Mouse (Mus musculus) heart, embryonic 11.5 days (tissue): ENCODE measurements around the gene Zfp354a. TPM values are rescaled to one million over a fixed set of nuclear protein-coding genes. Genes with fewer than 3 reads are reported as not detected.
"Not testable (repeated sequence)": the region's sequence is repeated elsewhere in the genome, so short reads cannot be mapped to it uniquely, and the experiment has no call there.

Source experiments
- ATAC-seq: fragments of 200-750 bp; cut with Nextera tagmentation; replicated peaks from 2 replicates; pipeline ENCODE4 v1.8.0; 2017; ENCODE audit warnings: moderate library complexity; ENCODE audit not compliant: insufficient number of reproducible peaks, low FRiP score, low TSS enrichment
- H3K27ac ChIP-seq: fragments of 300-500 bp; sonication (generic); 2 replicates; pipeline ENCODE4 v1.5.1; 2014; ENCODE audit warnings: mild to moderate bottlenecking, low read depth, low read length
- H3K27me3 ChIP-seq: fragments of 300-500 bp; sonication (generic); 2 replicates; pipeline ENCODE4 v1.6.1; 2014; ENCODE audit warnings: mild to moderate bottlenecking, low read length, mixed read lengths; ENCODE audit not compliant: control insufficient read depth, insufficient read depth
- H3K36me3 ChIP-seq: fragments of 300-500 bp; sonication (generic); 2 replicates; pipeline ENCODE4 v1.6.1; 2014; ENCODE audit warnings: mild to moderate bottlenecking, low read length, moderate library complexity, mixed read lengths; ENCODE audit not compliant: control insufficient read depth, insufficient read depth
- H3K4me1 ChIP-seq: fragments of 300-500 bp; sonication (generic); 2 replicates; pipeline ENCODE4 v1.6.1; 2014; ENCODE audit warnings: low read length; ENCODE audit not compliant: control insufficient read depth, insufficient read depth
- H3K4me2 ChIP-seq: fragments of 300-500 bp; sonication (generic); 2 replicates; pipeline ENCODE4 v1.6.1; 2014; ENCODE audit warnings: mild to moderate bottlenecking, moderate library complexity
- H3K4me3 ChIP-seq: fragments of 300-500 bp; sonication (generic); 2 replicates; pipeline ENCODE4 v1.5.1; 2014; ENCODE audit warnings: low read depth, low read length
- H3K9ac ChIP-seq: fragments of 300-500 bp; sonication (generic); 2 replicates; pipeline ENCODE4 v1.6.1; 2014; ENCODE audit warnings: mild to moderate bottlenecking, low read depth, low read length, moderate library complexity
- H3K9me3 ChIP-seq: fragments of 300-500 bp; sonication (generic); replicated peaks from 2 replicates; pipeline ENCODE4 v1.6.1; 2016; ENCODE audit warnings: low read length; ENCODE audit not compliant: control insufficient read depth
- WGBS: fragments of 180-500 bp; shearing (Covaris S2); extraction: QIAGEN DNeasy Blood & Tissue Kit; methylation state at CpG from one replicate; pipeline ENCODE4 v1.1.7; 2014; ENCODE audit not compliant: insufficient replicate concordance; 5-methylcytosine and 5-hydroxymethylcytosine counted together
- polyA plus RNA-seq: library from polyadenylated mRNA; unstranded; fragments of >200 nt; fragmentation: Nextera tagmentation; extraction: Ambion mirVana; gene quantifications from 2 replicates; pipeline ENCODE4 v1.2.1, GENCODE M21; 2014

The Zfp354a gene
- polyA plus RNA-seq, 1 experiment from 2014 or later: 6.6 TPM

DNA sequence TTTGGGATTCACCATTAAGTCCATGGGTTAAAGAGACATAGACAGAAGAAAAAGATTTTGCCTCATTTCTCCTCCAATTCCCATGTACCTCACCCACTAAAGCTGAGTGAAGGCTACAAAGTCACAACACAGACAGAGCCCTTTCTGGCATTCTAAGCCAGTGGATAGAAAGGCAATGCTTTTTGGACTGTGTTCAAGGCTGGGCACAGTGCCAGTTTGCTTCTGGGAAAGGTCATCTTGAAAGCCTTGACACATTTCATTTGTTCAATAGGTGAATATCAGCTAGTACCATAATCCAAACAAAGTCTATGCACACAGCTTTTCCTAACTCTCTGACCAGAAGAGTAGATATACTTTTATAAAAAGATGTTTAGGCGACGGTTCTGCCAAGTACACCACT, 23.1 kb upstream of the Zfp354a start:
- Histone ChIP-seq H3K4me2 (no peak overlapping the region), H3K9ac (no peak overlapping the region), H3K4me3 (no peak overlapping the region), H3K27me3 (no peaks in the 10 kb centered on the region; the same call in 1 of the 2 replicates), H3K4me1 (no peaks in the 10 kb centered on the region), H3K27ac (no peak overlapping the region), H3K36me3 (no peaks in the 10 kb centered on the region), H3K9me3 (no peaks in the 10 kb centered on the region)
- ATAC-seq: no peak
- WGBS: 75% methylated on average over 2 of the region's 2 CpGs

DNA sequence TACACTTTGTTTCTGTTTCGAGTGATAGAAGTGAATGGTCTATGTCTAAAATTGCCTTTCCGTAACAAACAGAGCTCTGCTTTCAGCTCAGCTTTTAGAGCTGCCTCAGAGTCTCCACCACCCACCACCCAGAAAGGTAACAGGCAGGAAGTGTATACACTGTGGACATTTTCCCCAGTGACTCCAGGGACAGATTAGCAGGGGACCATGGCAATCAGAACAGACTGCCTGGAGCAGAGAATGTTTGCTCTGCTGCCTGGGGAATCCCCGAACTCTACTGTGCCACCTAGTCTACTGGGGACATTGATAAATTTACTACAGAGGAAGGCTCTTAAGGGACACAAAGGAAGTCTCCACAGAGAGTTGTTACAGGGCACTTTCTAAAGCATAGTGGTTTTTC, 14.3 kb upstream of the Zfp354a start:
- not testable (repeated sequence) for H3K9ac ChIP-seq, ATAC-seq, H3K27me3 ChIP-seq, H3K4me1 ChIP-seq, H3K9me3 ChIP-seq, H3K4me2 ChIP-seq, H3K36me3 ChIP-seq, H3K27ac ChIP-seq, H3K4me3 ChIP-seq
- 60% methylated on average over 3 of the region's 3 CpGs for WGBS

DNA sequence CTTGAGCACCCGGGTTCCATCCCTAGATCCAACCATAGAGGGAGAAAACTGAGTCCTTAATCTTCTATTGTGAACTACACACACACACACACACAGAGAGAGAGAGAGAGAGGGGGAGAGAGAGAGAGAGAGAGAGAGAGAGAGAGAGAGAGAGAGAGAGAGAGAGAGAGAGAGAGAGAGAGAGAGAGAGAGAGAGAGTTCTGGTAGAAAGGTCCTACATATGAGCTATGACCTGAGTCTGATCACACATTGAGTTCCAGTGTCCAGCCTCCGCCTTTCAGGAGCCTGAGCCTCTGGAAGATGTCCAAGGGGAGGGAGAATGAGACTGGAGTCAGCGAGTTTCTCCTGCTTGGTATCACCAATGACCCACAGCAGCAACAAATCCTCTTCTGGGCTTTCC, 11.2 kb upstream of the Zfp354a start, which contains the start of gene Olfr1375:
Olfr1375 (plus strand) TSS at position 301 of the 400 bp plus-strand sequence.
- ATAC-seq: not testable (repeated sequence)

DNA sequence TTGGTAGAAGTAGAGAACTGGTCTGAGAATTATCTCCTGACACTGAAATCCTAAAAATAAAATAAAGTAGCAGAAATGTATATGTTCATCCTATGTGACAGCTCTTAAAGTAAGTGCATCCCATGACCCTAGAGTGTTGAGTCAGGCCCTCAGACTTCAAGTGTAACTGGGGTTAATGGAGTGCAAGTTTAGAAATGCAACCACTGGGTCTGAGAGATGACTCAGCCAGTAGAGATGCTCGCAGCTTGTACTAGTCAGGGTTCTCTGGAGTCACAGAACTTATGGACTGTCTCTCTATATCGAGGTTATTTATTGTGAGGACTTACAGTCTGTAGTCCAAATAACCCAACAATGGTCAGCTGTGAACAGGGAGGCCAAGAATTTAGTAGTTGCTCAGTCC, 7.4 kb upstream of the Zfp354a start:
- no peak for ATAC-seq

More for the DNA sequence above, 11.2 kb upstream of the Zfp354a start, which contains the start of gene Olfr1375:
- not testable (repeated sequence) for H3K27me3 ChIP-seq, H3K4me2 ChIP-seq, H3K9ac ChIP-seq, H3K4me1 ChIP-seq, H3K36me3 ChIP-seq, H3K9me3 ChIP-seq, H3K4me3 ChIP-seq, H3K27ac ChIP-seq
- 64% methylated on average over 3 of the region's 3 CpGs for WGBS

DNA sequence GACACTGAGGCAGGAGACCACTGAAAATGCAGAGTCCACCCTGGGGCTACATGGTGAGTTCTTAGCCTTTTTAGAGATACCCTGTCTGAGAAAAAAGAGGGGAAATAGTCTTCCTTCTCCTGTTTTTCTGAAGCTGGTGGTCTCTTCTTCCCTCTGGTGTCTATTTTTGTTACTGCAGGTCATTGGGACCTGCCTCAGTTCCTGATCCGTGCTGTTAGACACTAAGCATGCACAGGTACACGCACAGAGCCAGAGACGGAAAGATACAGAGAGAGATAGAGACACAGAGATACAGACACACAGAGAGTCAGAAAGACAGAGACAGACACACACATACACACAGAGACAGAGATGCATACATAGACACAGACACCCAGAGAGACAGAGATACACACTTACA, 5.8 kb upstream of the Zfp354a start:
- Histone ChIP-seq H3K27me3 (no peaks in the 10 kb centered on the region), H3K36me3 (no peaks in the 10 kb centered on the region), H3K9me3 (no peaks in the 10 kb centered on the region), H3K9ac (no peak overlapping the region), H3K4me2 (no peak overlapping the region), H3K4me1 (no peaks in the 10 kb centered on the region), H3K27ac (no peak overlapping the region), H3K4me3 (no peak overlapping the region)
- ATAC-seq: no peak
- WGBS: 51% methylated on average over 3 of the region's 3 CpGs

More for the DNA sequence above, 7.4 kb upstream of the Zfp354a start:
- Histone ChIP-seq H3K27me3 (no peaks in the 10 kb centered on the region), H3K27ac (no peak overlapping the region), H3K36me3 (no peaks in the 10 kb centered on the region), H3K4me2 (no peak overlapping the region), H3K4me3 (no peak overlapping the region), H3K9me3 (no peaks in the 10 kb centered on the region), H3K9ac (no peak overlapping the region), H3K4me1 (no peaks in the 10 kb centered on the region)
- 50% methylated on average over 2 of the region's 2 CpGs for WGBS

DNA sequence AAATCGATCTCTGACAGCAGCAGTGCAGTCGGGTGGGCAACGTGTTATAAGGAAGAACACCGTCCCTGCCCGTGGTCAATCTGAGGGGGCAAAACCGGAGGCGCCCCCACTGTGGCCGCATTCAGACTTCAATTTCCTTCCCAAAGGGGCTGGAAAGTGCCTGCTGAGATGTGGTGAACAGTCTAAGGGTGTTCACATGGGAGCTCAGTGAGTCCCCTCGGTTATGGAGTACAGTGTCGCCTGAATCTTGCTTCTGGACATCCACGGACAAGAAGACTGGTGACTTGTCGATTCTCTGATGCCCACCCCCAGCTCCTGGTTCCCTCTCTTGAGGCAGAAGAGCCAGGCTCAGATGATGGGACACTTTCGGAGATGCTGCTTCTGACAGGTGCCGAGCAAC, 583 bp downstream of the Zfp354a start:
- peak overlapping the region; percentile 86 for H3K4me3 ChIP-seq
- H3K4me1 ChIP-seq: peaks cover 4% of the 10 kb centered on the region
- H3K27me3 ChIP-seq: no peaks in the 10 kb centered on the region
- WGBS: 18% methylated on average over 14 of the region's 14 CpGs
- no peak overlapping the region for H3K27ac ChIP-seq
- peak; percentile 29; the same call in 1 of the 2 replicates for ATAC-seq
- no peaks in the 10 kb centered on the region for H3K9me3 ChIP-seq
- peaks cover 3% of the 10 kb centered on the region; the same call in 1 of the 2 replicates for H3K36me3 ChIP-seq
- peak overlapping the region; percentile 85 for H3K9ac ChIP-seq
- H3K4me2 ChIP-seq: peak overlapping the region; percentile 72

DNA sequence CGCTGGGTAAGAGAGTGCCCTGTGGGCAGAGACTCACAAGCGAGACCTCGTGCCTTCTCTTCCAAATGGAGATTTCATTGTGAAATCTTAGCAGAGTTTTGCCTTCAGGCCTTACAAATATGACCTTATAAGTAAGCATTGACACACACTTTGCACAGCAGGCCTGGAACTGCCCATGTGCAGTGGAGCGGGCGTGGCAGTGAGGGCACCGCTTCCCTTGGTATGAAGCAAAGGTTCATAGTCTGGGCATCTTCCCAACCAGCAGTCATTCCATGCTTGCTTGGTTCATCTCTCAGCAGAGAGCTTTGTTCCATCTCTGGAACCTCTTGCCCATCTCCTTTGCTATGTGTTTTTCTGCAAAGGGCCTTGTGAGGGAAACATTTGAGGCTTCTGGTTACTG, 1.9 kb downstream of the Zfp354a start:
- ATAC-seq: no peak

DNA sequence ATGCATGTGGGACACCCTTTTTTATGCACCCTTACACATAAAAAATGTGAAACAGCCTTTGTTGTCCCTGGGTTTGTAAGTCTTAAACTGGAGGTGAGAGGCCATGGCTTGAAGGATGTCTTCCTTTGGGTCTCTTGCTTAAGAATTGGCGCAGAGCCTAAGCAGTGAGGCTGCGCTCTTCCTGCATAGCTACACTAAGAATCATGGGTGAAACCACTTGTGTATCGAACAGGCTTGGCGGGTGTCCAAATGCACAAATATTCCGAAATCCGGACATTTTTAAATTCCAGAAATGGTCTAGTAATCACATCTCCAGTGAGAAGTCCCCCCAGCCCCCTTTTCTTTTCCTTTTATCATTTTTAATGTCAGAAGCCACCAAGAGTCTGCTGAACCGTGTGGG, 4.2 kb downstream of the Zfp354a start:
- H3K4me2 ChIP-seq: no peak overlapping the region
- no peak overlapping the region for H3K9ac ChIP-seq
- no peak overlapping the region for H3K4me3 ChIP-seq
- H3K4me1 ChIP-seq: peaks cover 4% of the 10 kb centered on the region
- no peak overlapping the region for H3K27ac ChIP-seq
- WGBS: 89% methylated on average over 7 of the region's 7 CpGs
- H3K27me3 ChIP-seq: no peaks in the 10 kb centered on the region
- peaks cover 3% of the 10 kb centered on the region; the same call in 1 of the 2 replicates for H3K36me3 ChIP-seq
- no peaks in the 10 kb centered on the region for H3K9me3 ChIP-seq
- no peak for ATAC-seq

More for the DNA sequence above, 1.9 kb downstream of the Zfp354a start:
- Histone ChIP-seq H3K4me3 (no peak overlapping the region), H3K4me1 (peaks cover 4% of the 10 kb centered on the region), H3K36me3 (peaks cover 3% of the 10 kb centered on the region; the same call in 1 of the 2 replicates), H3K27ac (no peak overlapping the region), H3K9me3 (no peaks in the 10 kb centered on the region), H3K27me3 (no peaks in the 10 kb centered on the region), H3K9ac (no peak overlapping the region), H3K4me2 (no peak overlapping the region)
- WGBS: 98% methylated on average over 6 of the region's 6 CpGs

DNA sequence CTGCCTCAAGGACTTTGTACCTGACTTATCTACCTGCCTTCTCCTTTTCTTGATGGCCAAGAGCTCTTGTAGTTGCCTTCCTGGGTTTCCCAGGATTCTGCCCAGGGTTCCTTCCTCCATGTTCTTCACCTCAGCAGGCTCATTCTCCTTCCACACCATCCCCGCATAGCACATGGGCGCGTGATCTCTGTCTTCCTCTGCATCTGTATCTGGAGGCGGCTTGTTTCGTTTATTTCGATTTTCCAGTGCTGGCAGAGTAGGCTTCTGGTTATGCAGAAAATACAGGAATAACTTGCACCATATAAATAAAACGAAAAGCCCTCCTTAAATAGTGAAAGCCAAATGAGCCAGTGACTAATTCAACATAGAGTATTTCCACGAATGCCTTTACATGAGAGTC, 4.8 kb downstream of the Zfp354a start:
- no peak overlapping the region for H3K9ac ChIP-seq
- peaks cover 3% of the 10 kb centered on the region; the same call in 1 of the 2 replicates for H3K36me3 ChIP-seq
- H3K27me3 ChIP-seq: no peaks in the 10 kb centered on the region
- H3K9me3 ChIP-seq: no peaks in the 10 kb centered on the region
- H3K27ac ChIP-seq: no peak overlapping the region
- WGBS: 91% methylated on average over 8 of the region's 8 CpGs
- ATAC-seq: no peak
- no peak overlapping the region for H3K4me2 ChIP-seq
- H3K4me1 ChIP-seq: peaks cover 4% of the 10 kb centered on the region
- H3K4me3 ChIP-seq: no peak overlapping the region
